Mouse (Mus musculus) spleen, adult 2 months (tissue): ENCODE results near the gene Nsmce1. TPM values are rescaled to one million over a fixed set of nuclear protein-coding genes. Genes with fewer than 3 reads are reported as not detected.

Experiments used
- DNase-seq, 2 experiments: peaks; one replicate each; pipeline versions ENCODE4 v3.0.0 to v3.0.0-alpha.2; 2012 to 2021; ENCODE audit warnings: low spot score in 2 of 2, low read depth in 1 of 2
- H3K27ac ChIP-seq: fragments of 200-500 bp; 2 replicates; pipeline ENCODE4 v1.5.1; 2012; ENCODE audit warnings: low read length, inconsistent platforms; ENCODE audit not compliant: insufficient read depth
- H3K27me3 ChIP-seq: fragments of 200-500 bp; 2 replicates; pipeline ENCODE4 v1.6.1; 2012; ENCODE audit warnings: mild to moderate bottlenecking, moderate library complexity, low read length, inconsistent platforms; ENCODE audit not compliant: control insufficient read depth, insufficient read depth
- H3K36me3 ChIP-seq: fragments of 200-500 bp; 2 replicates; pipeline ENCODE4 v1.6.1; 2012; ENCODE audit warnings: mild to moderate bottlenecking, low read length, inconsistent platforms; ENCODE audit not compliant: control insufficient read depth, insufficient read depth
- H3K4me1 ChIP-seq: fragments of 200-500 bp; 2 replicates; pipeline ENCODE4 v1.6.1; 2011; ENCODE audit warnings: inconsistent platforms; ENCODE audit not compliant: control insufficient read depth, insufficient read depth, insufficient read length
- H3K4me3 ChIP-seq: fragments of 200-500 bp; 2 replicates; pipeline ENCODE4 v1.5.1; 2011; ENCODE audit warnings: mild to moderate bottlenecking, inconsistent platforms; ENCODE audit not compliant: insufficient read depth, insufficient read length; ENCODE audit errors: extremely low read depth
- CTCF ChIP-seq: fragments of 200-500 bp; IDR thresholded peaks from 2 replicates; pipeline ENCODE4 v1.5.1; 2011; ENCODE audit warnings: mild to moderate bottlenecking, inconsistent platforms; ENCODE audit not compliant: insufficient read depth, insufficient read length, insufficient replicate concordance; ENCODE audit errors: extremely low read depth
- POLR2A ChIP-seq: fragments of 200-500 bp; IDR thresholded peaks from 2 replicates; pipeline ENCODE4 v1.6.1; 2011; ENCODE audit warnings: low read depth, low read length, inconsistent platforms
- WGBS: fragments of 180-500 bp; shearing (Covaris S2); methylation state at CpG from one replicate; pipeline ENCODE4 v1.1.7; 2018; 5-methylcytosine and 5-hydroxymethylcytosine counted together
- polyA plus RNA-seq: library from polyadenylated mRNA; depleted of rRNA; stranded (reverse); fragments of >200 nt; gene quantifications from 2 replicates; pipeline ENCODE4 v1.2.3, GENCODE M21; 2012

The Nsmce1 gene
- polyA plus RNA-seq, 1 experiment: 38.4 TPM

- WGBS: 84% methylated on average over 7 of the region's 7 CpGs
- no peak overlapping the region for H3K4me3 ChIP-seq
- peaks cover 35% of the 10 kb centered on the region for H3K4me1 ChIP-seq
- no peak overlapping the region for H3K27ac ChIP-seq
- no peaks in the 10 kb centered on the region for H3K27me3 ChIP-seq
- no peak for DNase-seq
- H3K36me3 ChIP-seq: peaks cover 12% of the 10 kb centered on the region; the same call in 1 of the 2 replicates
- TF ChIP-seq POLR2A (no peak), CTCF (no peak)
These were observed 12.9 kb downstream of the Nsmce1 start for GRCm38 (mm10) chr7:125478391-125478984.

DNA sequence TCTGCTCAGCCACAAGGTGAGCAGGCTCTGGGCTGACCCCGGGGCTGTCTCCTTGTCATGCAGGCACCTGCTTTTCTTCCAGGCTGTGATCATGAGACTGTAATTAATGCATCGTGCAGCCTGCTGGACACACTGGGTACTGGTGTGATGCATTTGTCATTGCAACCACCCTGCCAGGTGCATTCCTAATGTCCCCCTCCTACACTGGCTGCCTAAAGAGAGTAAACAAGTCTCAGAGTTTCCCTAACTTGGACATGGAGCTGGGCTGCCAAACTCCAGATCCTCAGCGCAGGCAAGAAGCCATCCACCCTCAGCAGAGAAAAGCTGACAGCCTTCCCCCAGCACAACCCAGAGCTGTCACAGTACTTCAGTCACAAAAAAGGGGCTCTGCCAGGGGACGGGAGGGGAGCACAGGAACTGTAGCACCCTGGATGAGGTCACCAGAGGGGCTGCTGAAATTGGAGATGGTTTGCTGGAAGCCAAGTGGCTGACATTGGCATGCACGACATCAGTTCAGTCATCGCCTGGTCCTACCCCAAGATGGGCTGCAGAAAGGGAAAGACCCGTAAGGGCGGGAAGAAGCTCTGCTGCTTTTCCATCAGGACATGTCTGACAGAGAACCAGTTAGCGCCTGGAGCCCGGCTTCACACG is 15.7 kb downstream of the Nsmce1 start:
- Histone ChIP-seq H3K4me3 (no peak overlapping the region), H3K27ac (peak overlapping the region; percentile 42), H3K36me3 (peaks cover 8% of the 10 kb centered on the region; the same call in 1 of the 2 replicates), H3K27me3 (no peaks in the 10 kb centered on the region), H3K4me1 (peaks cover 47% of the 10 kb centered on the region)
- DNase-seq: no peak
- TF ChIP-seq CTCF (no peak), POLR2A (no peak)
- 68% methylated on average over 11 of the region's 11 CpGs for WGBS

GRCm38 (mm10) chr7:125474535-125474934 is 16.9 kb downstream of the Nsmce1 start:
- 74% methylated on average over 4 of the region's 4 CpGs for WGBS
- Histone ChIP-seq H3K36me3 (peaks cover 12% of the 10 kb centered on the region; the same call in 1 of the 2 replicates), H3K27ac (peak overlapping the region; percentile 33; the same call in 1 of the 2 replicates), H3K4me1 (peaks cover 47% of the 10 kb centered on the region), H3K4me3 (no peak overlapping the region), H3K27me3 (no peaks in the 10 kb centered on the region)
- TF ChIP-seq POLR2A (no peak), CTCF (no peak)
- no peak for DNase-seq

DNA sequence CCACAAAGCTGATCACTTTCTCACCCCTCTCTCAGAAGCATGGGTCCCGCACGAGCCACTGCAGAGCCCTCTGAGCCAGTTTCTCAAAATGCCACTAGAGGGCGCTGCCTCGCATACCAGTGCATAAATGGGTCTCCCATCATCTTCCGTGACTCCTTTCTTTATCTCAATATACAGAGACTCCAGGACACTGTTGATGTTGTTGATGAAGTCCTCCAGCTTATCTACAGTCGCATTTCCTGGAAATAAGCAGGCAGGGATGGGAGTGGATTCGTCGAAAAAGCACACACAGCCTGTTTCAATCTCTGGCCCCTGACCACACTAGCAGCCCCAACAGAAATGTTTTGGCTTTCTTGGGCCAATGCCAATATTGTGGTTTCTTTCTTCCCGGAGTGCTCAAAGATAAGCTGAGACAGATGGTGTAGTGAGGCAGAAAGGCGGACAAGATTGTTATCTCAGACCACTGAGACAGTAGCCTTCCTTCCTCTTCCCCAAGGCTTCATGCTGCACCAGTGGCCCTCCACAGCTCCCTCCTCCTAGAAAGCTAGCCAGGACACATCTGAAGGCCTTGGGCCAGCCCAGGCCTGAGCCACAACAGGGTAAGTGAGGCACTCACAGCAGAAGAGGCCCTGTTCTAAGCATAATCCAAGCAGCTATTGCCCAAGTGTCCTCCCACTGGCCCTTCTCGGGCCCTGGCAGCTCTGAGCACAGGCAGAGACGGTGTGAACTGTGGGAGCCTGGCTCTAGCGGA is 19.2 kb downstream of the Nsmce1 start:
- peaks cover 41% of the 10 kb centered on the region for H3K4me1 ChIP-seq
- peaks cover 31% of the 10 kb centered on the region for H3K36me3 ChIP-seq
- peak overlapping the region; percentile 87 for H3K27ac ChIP-seq
- 7% methylated on average over 13 of the region's 13 CpGs for WGBS
- TF ChIP-seq CTCF (peak; percentile 85; the same call in 1 of the 2 replicates), POLR2A (no peak)
- H3K4me3 ChIP-seq: no peak overlapping the region
- DNase-seq: peak; percentile 70 to 79
- no peaks in the 10 kb centered on the region for H3K27me3 ChIP-seq

GRCm38 (mm10) chr7:125470901-125471300 is 20.5 kb downstream of the Nsmce1 start:
- Histone ChIP-seq H3K27me3 (no peaks in the 10 kb centered on the region), H3K27ac (no peak overlapping the region), H3K4me1 (peaks cover 28% of the 10 kb centered on the region), H3K36me3 (peaks cover 39% of the 10 kb centered on the region), H3K4me3 (no peak overlapping the region)
- 58% methylated on average over 4 of the region's 4 CpGs for WGBS
- no peak for TF ChIP-seq POLR2A
- no peak for TF ChIP-seq CTCF
- no peak for DNase-seq

DNA sequence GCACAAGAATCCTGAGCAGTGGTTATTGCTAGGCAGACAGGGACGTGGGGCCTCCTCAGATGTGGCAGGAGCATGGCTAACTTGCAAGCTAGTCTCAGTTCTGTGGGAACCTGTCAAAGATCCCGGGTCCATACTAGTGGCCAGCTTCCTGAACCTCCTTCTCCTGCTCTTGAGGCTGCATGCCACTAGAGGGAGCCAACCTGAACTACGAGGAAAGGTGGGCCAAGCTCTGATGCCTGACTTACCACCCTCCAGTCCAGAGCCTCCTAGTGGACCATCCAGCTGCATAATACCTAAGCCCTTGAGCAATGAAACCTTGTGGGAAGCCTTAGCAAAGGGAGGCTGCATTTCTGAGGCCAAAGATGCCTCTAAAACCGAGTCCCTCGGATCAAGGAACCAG is 21.5 kb downstream of the Nsmce1 start:
- WGBS: 40% methylated on average over 5 of the region's 5 CpGs
- Histone ChIP-seq H3K27ac (no peak overlapping the region), H3K27me3 (no peaks in the 10 kb centered on the region), H3K4me3 (no peak overlapping the region), H3K36me3 (peaks cover 39% of the 10 kb centered on the region), H3K4me1 (peaks cover 20% of the 10 kb centered on the region)
- peak; percentile 63 to 76 for DNase-seq
- TF ChIP-seq POLR2A (no peak), CTCF (peak; percentile 93)
